Mouse (Mus musculus) MEL (cell line): ENCODE results near the gene Tomm40. TPM values are rescaled to one million over a fixed set of nuclear protein-coding genes. Genes with fewer than 3 reads are reported as not detected.

ENCODE experiments used
- DNase-seq: peaks from one replicate; pipeline ENCODE4 v3.0.0; 2011; ENCODE audit warnings: low read depth, low spot score
- H3K27ac ChIP-seq: 2 replicates; pipeline ENCODE4 v1.5.1; 2012; ENCODE audit warnings: low read depth, mild to moderate bottlenecking, control low read depth, low read length, moderate library complexity; ENCODE audit not compliant: control insufficient read depth
- H3K27me3 ChIP-seq, 2 experiments: fragments of 150-350 bp in 1 of 2; sonication (generic) in 1 of 2; 2 replicates each; pipeline ENCODE4 v1.6.1; 2012; ENCODE audit warnings: low read length in 2 of 2, mild to moderate bottlenecking in 2 of 2, improper control_type of control experiment in 1 of 2, moderate library complexity in 1 of 2; ENCODE audit not compliant: insufficient read depth in 2 of 2, control insufficient read depth in 1 of 2
- H3K36me3 ChIP-seq, 2 experiments: 2 replicates each; pipeline ENCODE4 v1.6.1; 2012 to 2014; ENCODE audit warnings: low read length in 2 of 2, improper control_type of control experiment in 1 of 2, inconsistent platforms in 1 of 2, mild to moderate bottlenecking in 1 of 2; ENCODE audit not compliant: insufficient read depth in 2 of 2, control insufficient read depth in 1 of 2
- H3K4me1 ChIP-seq, 2 experiments: fragments of 150-350 bp in 1 of 2; sonication (generic) in 1 of 2; 2 replicates each; pipeline ENCODE4 v1.6.1; 2012; ENCODE audit warnings: low read length in 2 of 2, improper control_type of control experiment in 1 of 2, mild to moderate bottlenecking in 1 of 2; ENCODE audit not compliant: insufficient read depth in 2 of 2, control insufficient read depth in 1 of 2
- H3K4me3 ChIP-seq, 2 experiments: fragments of 150-350 bp in 1 of 2; sonication (generic) in 1 of 2; 2 replicates each; pipeline ENCODE4 v1.5.1; 2012; ENCODE audit warnings: low read depth in 2 of 2, low read length in 2 of 2, mild to moderate bottlenecking in 2 of 2, moderate library complexity in 2 of 2, control low read depth in 1 of 2, improper control_type of control experiment in 1 of 2; ENCODE audit not compliant: control insufficient read depth in 1 of 2, insufficient read depth in 1 of 2
- H3K79me2 ChIP-seq: 2 replicates; pipeline ENCODE4 v1.6.1; 2012; ENCODE audit warnings: mild to moderate bottlenecking, low read length, moderate library complexity; ENCODE audit not compliant: control insufficient read depth, poor library complexity, insufficient read depth
- H3K9ac ChIP-seq: 2 replicates; pipeline ENCODE4 v1.6.1; 2012; ENCODE audit warnings: low read depth, mild to moderate bottlenecking, control low read depth, low read length, moderate library complexity; ENCODE audit not compliant: control insufficient read depth, poor library complexity, severe bottlenecking
- H3K9me3 ChIP-seq: fragments of 150-350 bp; sonication (generic); replicated peaks from 2 replicates; pipeline ENCODE4 v1.6.1; 2012; ENCODE audit warnings: mild to moderate bottlenecking, low read length, improper control_type of control experiment, moderate library complexity; ENCODE audit not compliant: insufficient read depth
- BHLHE40 ChIP-seq: IDR thresholded peaks from 2 replicates; pipeline ENCODE4 v1.6.1; 2012; ENCODE audit warnings: low read depth, mild to moderate bottlenecking, inconsistent platforms, low read length, improper control_type of control experiment, borderline replicate concordance
- CHD1 ChIP-seq: IDR thresholded peaks from 2 replicates; pipeline ENCODE4 v1.6.1; 2012; ENCODE audit warnings: low read depth, mild to moderate bottlenecking, inconsistent platforms, low read length, improper control_type of control experiment
- E2F4 ChIP-seq: IDR thresholded peaks from 2 replicates; pipeline ENCODE4 v1.6.1; 2011; ENCODE audit warnings: low read depth, low read length, improper control_type of control experiment, borderline replicate concordance
- EP300 ChIP-seq, 2 experiments: IDR thresholded peaks; 2 replicates each; pipeline ENCODE4 v1.6.1; 2011; ENCODE audit warnings: improper control_type of control experiment in 2 of 2, low read length in 2 of 2, low read depth in 1 of 2, mild to moderate bottlenecking in 1 of 2
- ETS1 ChIP-seq: IDR thresholded peaks from 2 replicates; pipeline ENCODE4 v1.6.1; 2012; ENCODE audit warnings: low read depth, mild to moderate bottlenecking, inconsistent platforms, low read length, improper control_type of control experiment, moderate library complexity
- GABPA ChIP-seq: IDR thresholded peaks from 2 replicates; pipeline ENCODE4 v1.6.1; 2012; ENCODE audit warnings: low read depth, mild to moderate bottlenecking, inconsistent platforms, low read length, improper control_type of control experiment, moderate library complexity
- HCFC1 ChIP-seq: IDR thresholded peaks from 2 replicates; pipeline ENCODE4 v1.6.1; 2012; ENCODE audit warnings: low read depth, mild to moderate bottlenecking, inconsistent platforms, low read length, improper control_type of control experiment, moderate library complexity
- MXI1 ChIP-seq: IDR thresholded peaks from 2 replicates; pipeline ENCODE4 v1.6.1; 2011; ENCODE audit warnings: mild to moderate bottlenecking, low read depth, low read length, improper control_type of control experiment
- MYB ChIP-seq: IDR thresholded peaks from 2 replicates; pipeline ENCODE4 v1.6.1; 2011; ENCODE audit warnings: mild to moderate bottlenecking, low read depth, low read length, improper control_type of control experiment
- NELFE ChIP-seq: IDR thresholded peaks from 2 replicates; pipeline ENCODE4 v1.6.1; 2011; ENCODE audit warnings: low read depth, low read length, improper control_type of control experiment
- NRF1 ChIP-seq: IDR thresholded peaks from 2 replicates; pipeline ENCODE4 v1.6.1; 2014; ENCODE audit warnings: low read depth, mild to moderate bottlenecking, inconsistent platforms, low read length, improper control_type of control experiment, moderate library complexity; ENCODE audit not compliant: poor library complexity, insufficient read depth, severe bottlenecking
- POLR2A ChIP-seq, 2 experiments: IDR thresholded peaks; 2 replicates each; pipeline ENCODE4 v1.6.1; 2011 to 2012; ENCODE audit warnings: low read length in 2 of 2, mild to moderate bottlenecking in 2 of 2, control low read depth in 1 of 2, improper control_type of control experiment in 1 of 2, low read depth in 1 of 2, moderate library complexity in 1 of 2; ENCODE audit not compliant: control insufficient read depth in 1 of 2, insufficient read depth in 1 of 2, poor library complexity in 1 of 2
- POLR2AphosphoS2 ChIP-seq: IDR thresholded peaks from 2 replicates; pipeline ENCODE4 v1.6.1; 2011; ENCODE audit warnings: low read length, improper control_type of control experiment
- SIN3A ChIP-seq: IDR thresholded peaks from 2 replicates; pipeline ENCODE4 v1.6.1; 2012; ENCODE audit warnings: low read length, improper control_type of control experiment, inconsistent platforms
- TBP ChIP-seq: IDR thresholded peaks from 2 replicates; pipeline ENCODE4 v1.8.0; 2011; ENCODE audit warnings: low read depth, low read length, improper control_type of control experiment
- TCF12 ChIP-seq: IDR thresholded peaks from 2 replicates; pipeline ENCODE4 v1.6.1; 2014; ENCODE audit warnings: low read depth, mild to moderate bottlenecking, inconsistent platforms, low read length, improper control_type of control experiment, moderate library complexity
- USF1 ChIP-seq: IDR thresholded peaks from 2 replicates; pipeline ENCODE4 v1.6.1; 2014; ENCODE audit warnings: low read depth, mild to moderate bottlenecking, inconsistent platforms, low read length, improper control_type of control experiment, moderate library complexity
- ZC3H11A ChIP-seq: IDR thresholded peaks from 2 replicates; pipeline ENCODE4 v1.6.1; 2012; ENCODE audit warnings: low read depth, mild to moderate bottlenecking, inconsistent platforms, low read length, improper control_type of control experiment
- ZMIZ1 ChIP-seq: IDR thresholded peaks from 2 replicates; pipeline ENCODE4 v1.6.1; 2012; ENCODE audit warnings: low read depth, mild to moderate bottlenecking, inconsistent platforms, low read length, improper control_type of control experiment, moderate library complexity
- ZNF384 ChIP-seq: IDR thresholded peaks from 2 replicates; pipeline ENCODE4 v1.6.1; 2012; ENCODE audit warnings: low read depth, mild to moderate bottlenecking, inconsistent platforms, low read length, improper control_type of control experiment
- polyA plus RNA-seq, 2 experiments: library from polyadenylated mRNA; stranded (reverse) in 1 of 2; unstranded in 1 of 2; fragments of >175 nt in 1 of 2; fragments of >200 nt in 1 of 2; gene quantifications; 2 replicates each; pipeline versions ENCODE4 v1.2.1 to v1.2.4; 2012; ENCODE audit warnings: low replicate concordance in 2 of 2, low read depth in 1 of 2; ENCODE audit not compliant: insufficient read length in 2 of 2, insufficient read depth in 1 of 2, missing spikeins in 1 of 2
- total RNA-seq: library from RNA; depleted of rRNA; stranded (reverse); fragments of 300-350 nt; gene quantifications from 2 replicates; pipeline ENCODE4 v1.2.3, GENCODE M21; 2012

Tomm40 gene
- total and polyA plus RNA-seq, 3 experiments = 294 to 403 TPM; not detected in 1

- Histone ChIP-seq H3K9me3 (no peaks in the 10 kb centered on the region), H3K27ac (peak overlapping the region; percentile 99), H3K9ac (peak overlapping the region; percentile 83), H3K79me2 (peaks cover 20% of the 10 kb centered on the region), H3K36me3 (peaks cover 3 to 14% of the 10 kb centered on the region in 2 experiments; a peak in 3 of 4 replicates), H3K4me3 (peak overlapping the region; percentile 38 to 63), H3K27me3 (no peaks in the 10 kb centered on the region), H3K4me1 (peaks cover 0 to 19% of the 10 kb centered on the region in 2 experiments; a peak in 2 of 4 replicates)
- TF ChIP-seq SIN3A (peak; percentile 12; the same call in 1 of the 2 replicates), EP300 (IDR thresholded peaks at IDR 0.05; ENCODE audit: low read depth in 1 of 2, low read length in 2 of 2) (0 out of 4 replicates have a peak, but pooled peaks of 1 of the 2 experiments have one; percentile 13), ETS1 (peak; percentile 72), TCF12 (peak; percentile 48; the same call in 1 of the 2 replicates), ZMIZ1 (0 out of 2 replicates have a peak, but pooled peaks have one; percentile 55), GABPA (no peak), NELFE (peak; percentile 85), HCFC1 (peak; percentile 83), CHD1 (peak; percentile 76; the same call in 1 of the 2 replicates), ZC3H11A (no peak), POLR2AphosphoS2 (peak; percentile 90), POLR2A (IDR thresholded peaks at IDR 0.05; ENCODE audit: control insufficient read depth in 1 of 2, insufficient read depth in 1 of 2, low read depth in 1 of 2, low read length in 2 of 2, poor library complexity in 1 of 2) (peak; percentile 47 to 96; a peak in 2 of 4 replicates), MYB (no peak), MXI1 (peak; percentile 38; the same call in 1 of the 2 replicates), ZNF384 (peak; percentile 71; the same call in 1 of the 2 replicates), TBP (peak; percentile 84), USF1 (no peak), E2F4 (no peak)
- no peak for DNase-seq
These were observed 931 bp upstream of the Tomm40 start for GRCm38 (mm10) chr7:19716055-19716682.

DNA sequence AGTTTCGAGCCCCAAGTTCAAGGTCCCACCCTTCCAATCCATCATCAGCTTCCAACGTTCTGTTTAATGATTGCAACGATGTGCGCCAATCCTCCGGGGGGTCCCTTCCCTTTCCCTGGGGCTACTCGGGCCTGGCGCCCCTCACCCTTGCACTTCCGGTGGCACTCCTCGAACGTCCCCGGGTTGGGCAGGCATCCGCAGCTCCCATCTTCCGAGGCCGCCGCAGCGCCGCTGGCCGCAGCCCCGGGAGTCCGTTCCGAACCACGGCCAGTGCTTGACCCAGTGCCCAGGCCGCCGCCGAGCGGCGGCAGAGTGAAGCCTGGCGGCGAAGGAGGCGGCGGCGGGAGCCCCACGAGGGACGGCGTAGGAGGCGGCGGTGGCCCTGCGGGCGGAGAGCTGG lies 402 bp downstream of the Tomm40 start:
- Histone ChIP-seq H3K27ac (peak overlapping the region; percentile 60), H3K4me1 (peaks cover 0 to 19% of the 10 kb centered on the region in 2 experiments; a peak in 2 of 4 replicates), H3K9ac (peak overlapping the region; percentile 90), H3K9me3 (no peaks in the 10 kb centered on the region), H3K4me3 (peak overlapping the region; percentile 72 to 97), H3K36me3 (peaks cover 3 to 14% of the 10 kb centered on the region in 2 experiments; a peak in 3 of 4 replicates), H3K79me2 (peaks cover 20% of the 10 kb centered on the region), H3K27me3 (no peaks in the 10 kb centered on the region)
- TF ChIP-seq NRF1 (no peak), BHLHE40 (0 out of 2 replicates have a peak, but pooled peaks have one; percentile 13), CHD1 (0 out of 2 replicates have a peak, but pooled peaks have one; percentile 15)
- no peak for DNase-seq
